Comparison of ENCODE assay signal across 17 mouse cellular contexts in the genomic region with DNA sequence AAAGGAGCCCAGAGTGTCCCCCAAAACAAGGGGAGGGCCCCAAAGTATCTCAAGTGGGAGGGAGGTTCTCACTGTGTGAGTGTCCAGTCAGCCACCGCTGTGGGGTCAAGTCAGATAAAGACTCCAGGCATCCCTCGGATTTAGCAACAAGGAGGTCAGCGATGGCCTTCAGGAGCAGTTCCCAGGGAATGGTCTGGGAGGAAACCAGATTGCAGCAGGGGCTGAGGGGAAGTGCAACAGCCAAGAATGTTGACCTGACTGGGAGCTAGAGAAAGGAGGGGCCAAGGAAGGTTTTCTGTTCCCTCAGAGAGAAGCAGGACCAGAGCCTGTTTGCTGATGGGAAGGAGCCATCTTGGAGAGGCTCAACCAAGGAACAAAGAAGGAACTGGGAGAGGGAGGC. TPM values are rescaled to one million over a fixed set of nuclear protein-coding genes. Genes with fewer than 3 reads are reported as not detected.
DNase-seq lines count a peak whose midpoint lies in the region; ATAC-seq and TF ChIP-seq lines count a peak whose summit lies in the region.
"Had no signal": no experiment of that assay in that cellular context is flagged by ENCODE, and none has a peak within 500 bp of the region (broad histone marks: within the 10 kb centered on the region; RNA-seq: fewer than 3 reads in every experiment).

No protein-coding gene starts in this region.

- ATAC-seq in liver, embryonic 15.5 days (ENCODE audit: insufficient read depth): no peak
- ATAC-seq: intestine, embryonic 15.5 days had no signal

- TF ChIP-seq POLR2A in kidney, adult 2 months (IDR thresholded peaks at IDR 0.05; ENCODE audit: low read depth, low read length): no peak
- no peak for TF ChIP-seq POLR2A in lung, adult 2 months (IDR thresholded peaks at IDR 0.05; ENCODE audit: borderline replicate concordance, extremely low read depth, low read depth, low read length)

- DNase-seq in adrenal gland, postnatal 14 days: peak; percentile 39
- DNase-seq in adrenal gland, postnatal 36 days: no peak
- peak; percentile 49 for DNase-seq in kidney, adult 2 months
- DNase-seq in kidney, postnatal 14 days: no peak
- no peak for DNase-seq in embryonic facial prominence, embryonic 10.5 days (ENCODE audit: low spot score)
- DNase-seq in cerebellum, adult 8-10 months: no peak
- no peak for DNase-seq in lung, adult 2 months
- DNase-seq: cerebellum, postnatal 36 days; layer of hippocampus, postnatal 36 days; spleen, adult 18-20 months; thymus, adult 2 months had no signal

- no peaks in the 10 kb centered on the region; the same call in 1 of the 2 replicates for H3K4me1 ChIP-seq in kidney, adult 2 months (ENCODE audit: control insufficient read depth, insufficient read depth, low read length)
- peaks cover 61% of the 10 kb centered on the region for H3K4me1 ChIP-seq in embryonic facial prominence, embryonic 10.5 days
- peaks cover 51% of the 10 kb centered on the region for H3K4me1 ChIP-seq in liver, embryonic 15.5 days (replicated peaks)
- H3K4me1 ChIP-seq in lung, adult 2 months (ENCODE audit: control insufficient read depth, insufficient read depth, low read length): peaks cover 3% of the 10 kb centered on the region; the same call in 1 of the 2 replicates

- H3K27ac ChIP-seq in kidney, adult 2 months (ENCODE audit: insufficient read depth, low read depth, low read length): peak overlapping the region; percentile 46; the same call in 1 of the 2 replicates
- peak overlapping the region; percentile 69 for H3K27ac ChIP-seq in embryonic facial prominence, embryonic 10.5 days (replicated peaks)
- peak overlapping the region; percentile 53; the same call in 1 of the 2 replicates for H3K27ac ChIP-seq in liver, embryonic 15.5 days (replicated peaks)
- H3K27ac ChIP-seq: intestine, embryonic 15.5 days; liver, embryonic 14.5 days had no signal

- no peaks in the 10 kb centered on the region for H3K36me3 ChIP-seq in kidney, adult 2 months (ENCODE audit: control insufficient read depth, insufficient read depth, low read length)
- H3K36me3 ChIP-seq in embryonic facial prominence, embryonic 10.5 days (replicated peaks): no peaks in the 10 kb centered on the region
- H3K36me3 ChIP-seq in liver, embryonic 15.5 days (replicated peaks): no peaks in the 10 kb centered on the region
- H3K36me3 ChIP-seq: intestine, embryonic 15.5 days had no signal

- 74% methylated on average over 3 of the region's 3 CpGs for WGBS in kidney, adult 2 months
- 74% methylated on average over 3 of the region's 3 CpGs for WGBS in embryonic facial prominence, embryonic 10.5 days
- 55% methylated on average over 3 of the region's 3 CpGs for WGBS in liver, embryonic 15.5 days (ENCODE audit: insufficient replicate concordance)
- WGBS in lung, adult 2 months: 63% methylated on average over 3 of the region's 3 CpGs

- H3K9me3 ChIP-seq in embryonic facial prominence, embryonic 10.5 days: no peaks in the 10 kb centered on the region
- H3K9me3 ChIP-seq in liver, embryonic 15.5 days (replicated peaks): no peaks in the 10 kb centered on the region
- H3K9me3 ChIP-seq: intestine, embryonic 15.5 days had no signal

- no peak overlapping the region for H3K4me2 ChIP-seq in liver, embryonic 15.5 days
- H3K4me2 ChIP-seq: intestine, embryonic 15.5 days had no signal

- TF ChIP-seq CTCF in kidney, adult 2 months (conservative IDR thresholded peaks at IDR 0.05; ENCODE audit: insufficient read depth, insufficient read length, low read depth, low read length): no peak
- no peak for TF ChIP-seq CTCF in lung, adult 2 months (IDR thresholded peaks at IDR 0.05; ENCODE audit: insufficient read depth, low read length)

- H3K4me3 ChIP-seq in kidney, adult 2 months (ENCODE audit: insufficient read depth, low read depth, low read length): no peak overlapping the region
- no peak overlapping the region for H3K4me3 ChIP-seq in embryonic facial prominence, embryonic 10.5 days
- no peak overlapping the region for H3K4me3 ChIP-seq in liver, embryonic 15.5 days (replicated peaks)
- no peak overlapping the region for H3K4me3 ChIP-seq in lung, adult 2 months (replicated peaks; ENCODE audit: extremely low read depth, low read depth, low read length)
- H3K4me3 ChIP-seq: intestine, embryonic 15.5 days had no signal

- no peak overlapping the region for H3K9ac ChIP-seq in liver, embryonic 15.5 days
- H3K9ac ChIP-seq: intestine, embryonic 15.5 days; liver, embryonic 14.5 days had no signal

- H3K27me3 ChIP-seq in kidney, adult 2 months (replicated peaks; ENCODE audit: control insufficient read depth, insufficient read depth, low read length): no peaks in the 10 kb centered on the region
- H3K27me3 ChIP-seq in embryonic facial prominence, embryonic 10.5 days (replicated peaks; ENCODE audit: low read depth, poor library complexity, severe bottlenecking): 0 out of 2 replicates have a peak, but pooled peaks cover 3% of the 10 kb centered on the region
- peaks cover 71% of the 10 kb centered on the region for H3K27me3 ChIP-seq in liver, embryonic 15.5 days
- H3K27me3 ChIP-seq: intestine, embryonic 15.5 days had no signal

RNA-seq across cellular contexts. Expression of a gene that starts 8.0 kb away (rescaled TPM):
- not detected in 2 replicates for total RNA-seq in adrenal gland, postnatal 14 days (2021)
- not detected for total RNA-seq in adrenal gland, postnatal 36 days (2021)
- polyA plus RNA-seq in kidney, adult 2 months (2012; rRNA removed): 0.94 and 1.1 TPM in 2 replicates
- polyA plus RNA-seq in embryonic facial prominence, embryonic 10.5 days (2016; fragmentation: Nextera tagmentation; extraction: Ambion mirVana): not detected in 2 replicates
- polyA plus RNA-seq in liver, embryonic 15.5 days (2015; fragmentation: Nextera tagmentation; extraction: Ambion mirVana): 0.28 and 0.82 TPM in 2 replicates
- polyA plus RNA-seq in lung, adult 2 months (2012; rRNA removed): 0.80 and 1.1 TPM in 2 replicates
- total RNA-seq: granulocyte monocyte progenitor cell, adult 5-6 weeks; layer of hippocampus, postnatal 36 days; megakaryocyte-erythroid progenitor cell, adult 5-6 weeks; MEL had no signal
- polyA plus RNA-seq: intestine, embryonic 15.5 days had no signal

RNA-seq across cellular contexts. Expression of a gene that starts 8.1 kb away (rescaled TPM):
- total RNA-seq in adrenal gland, postnatal 14 days (2021): not detected in 2 replicates
- not detected for total RNA-seq in adrenal gland, postnatal 36 days (2021)
- 0.10 TPM in 1 of 2 replicates, not detected in the other for polyA plus RNA-seq in kidney, adult 2 months (2012; rRNA removed)
- not detected in 2 replicates for polyA plus RNA-seq in embryonic facial prominence, embryonic 10.5 days (2016; fragmentation: Nextera tagmentation; extraction: Ambion mirVana)
- polyA plus RNA-seq in liver, embryonic 15.5 days (2015; fragmentation: Nextera tagmentation; extraction: Ambion mirVana): 0.09 and 0.12 TPM in 2 replicates
- 0.12 TPM in 1 of 2 replicates, not detected in the other for polyA plus RNA-seq in lung, adult 2 months (2012; rRNA removed)
- total RNA-seq: granulocyte monocyte progenitor cell, adult 5-6 weeks; layer of hippocampus, postnatal 36 days; megakaryocyte-erythroid progenitor cell, adult 5-6 weeks; MEL had no signal
- polyA plus RNA-seq: intestine, embryonic 15.5 days; liver, embryonic 14.5 days; thymus, adult 2 months had no signal

RNA-seq across cellular contexts. Expression of a gene that starts 14.4 kb away (rescaled TPM):
- 78.9 and 81.4 TPM in 2 replicates for total RNA-seq in adrenal gland, postnatal 14 days (2021)
- total RNA-seq in adrenal gland, postnatal 36 days (2021): 10 to 100 TPM; 53.0 to 56.9 TPM
- 20.3 and 26.5 TPM in 2 replicates for polyA plus RNA-seq in kidney, adult 2 months (2012; rRNA removed)
- polyA plus RNA-seq in embryonic facial prominence, embryonic 10.5 days (2016; fragmentation: Nextera tagmentation; extraction: Ambion mirVana): 1,428 and 1,442 TPM in 2 replicates
- polyA plus RNA-seq in liver, embryonic 15.5 days (2015; fragmentation: Nextera tagmentation; extraction: Ambion mirVana): 51.3 and 52.7 TPM in 2 replicates
- 16.6 and 18.6 TPM in 2 replicates for polyA plus RNA-seq in lung, adult 2 months (2012; rRNA removed)

RNA-seq across cellular contexts. Expression of a gene that starts 37.6 kb away (rescaled TPM):
- 52.3 and 55.7 TPM in 2 replicates for total RNA-seq in adrenal gland, postnatal 14 days (2021)
- 10 to 100 TPM; 58.1 to 69.5 TPM for total RNA-seq in adrenal gland, postnatal 36 days (2021)
- 25.3 and 28.7 TPM in 2 replicates for polyA plus RNA-seq in kidney, adult 2 months (2012; rRNA removed)
- 19.7 and 21.5 TPM in 2 replicates for polyA plus RNA-seq in embryonic facial prominence, embryonic 10.5 days (2016; fragmentation: Nextera tagmentation; extraction: Ambion mirVana)
- polyA plus RNA-seq in liver, embryonic 15.5 days (2015; fragmentation: Nextera tagmentation; extraction: Ambion mirVana): 71.8 and 82.6 TPM in 2 replicates
- 18.9 and 28.4 TPM in 2 replicates for polyA plus RNA-seq in lung, adult 2 months (2012; rRNA removed)

RNA-seq across cellular contexts. Expression of a gene that starts 43.6 kb away (rescaled TPM):
- 55.7 and 59.5 TPM in 2 replicates for total RNA-seq in adrenal gland, postnatal 14 days (2021)
- 10 to 100 TPM; 49.2 to 59.8 TPM for total RNA-seq in adrenal gland, postnatal 36 days (2021)
- 35.4 and 41.6 TPM in 2 replicates for polyA plus RNA-seq in kidney, adult 2 months (2012; rRNA removed)
- 302 and 304 TPM in 2 replicates for polyA plus RNA-seq in embryonic facial prominence, embryonic 10.5 days (2016; fragmentation: Nextera tagmentation; extraction: Ambion mirVana)
- 98.9 and 100 TPM in 2 replicates for polyA plus RNA-seq in liver, embryonic 15.5 days (2015; fragmentation: Nextera tagmentation; extraction: Ambion mirVana)
- 35.3 and 64.8 TPM in 2 replicates for polyA plus RNA-seq in lung, adult 2 months (2012; rRNA removed)

Comparison
In these comparisons a context has a peak if more than half of its experiments do, and no peak if none do; other contexts are left out.
1. DNase-seq: peak in adrenal gland, postnatal 14 days (single experiment) and kidney, adult 2 months (single experiment); none in adrenal gland, postnatal 36 days (0 of 2), kidney, postnatal 14 days (single experiment), embryonic facial prominence, embryonic 10.5 days (single experiment), cerebellum, adult 8-10 months (single experiment) and lung, adult 2 months (single experiment).
2. RNA of a gene that starts 14.4 kb away (polyA plus RNA-seq): 1,428 to 1,442 TPM in embryonic facial prominence, embryonic 10.5 days; 51.3 to 52.7 TPM in liver, embryonic 15.5 days, 20.3 to 26.5 TPM in kidney, adult 2 months and 16.6 to 18.6 TPM in lung, adult 2 months; every median in the first group is over 10 times any median in the second.
3. Peak in every context shown above with its lines, with median percentiles within 50 percentile points of each other: H3K27ac ChIP-seq.